Mouse (Mus musculus) c-Kit-negative CD71-positive TER-119-positive erythroid progenitor cells, embryonic 14.5 days (primary cell): ENCODE data around the gene Gfi1b.

Experiments used
- DNase-seq: peaks from one replicate; pipeline ENCODE4 v3.0.0-alpha.2; 2013; ENCODE audit warnings: low read depth, low spot score

The Gfi1b gene

DNA sequence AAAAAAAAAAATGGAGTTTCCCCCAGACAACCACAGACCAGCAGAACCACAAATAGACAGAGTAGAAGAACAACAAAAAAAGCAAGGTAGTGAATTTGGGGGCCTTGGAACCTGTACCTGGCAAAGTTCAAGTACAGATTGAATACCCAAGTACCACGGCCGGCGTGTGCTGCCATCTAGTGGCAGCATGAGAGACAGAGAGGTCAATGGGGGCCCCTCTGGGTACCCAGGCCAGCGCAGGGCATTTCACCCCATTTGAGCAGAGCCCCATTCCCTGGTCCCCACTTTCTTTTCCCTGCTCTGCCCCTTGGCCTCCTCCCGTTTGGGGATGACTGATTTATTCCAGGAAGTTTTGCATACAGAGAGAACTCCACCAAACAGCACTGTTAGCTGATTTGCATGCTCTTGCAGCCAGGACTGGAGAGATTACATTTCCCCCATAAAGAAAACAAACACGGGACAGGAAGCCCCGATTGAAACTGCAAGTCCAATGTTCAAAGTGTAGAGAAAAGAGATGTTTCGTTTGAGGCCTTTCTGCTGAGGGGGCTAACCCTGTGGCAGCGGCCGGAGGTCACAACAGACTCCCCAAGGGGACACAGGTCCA lies 841 bp upstream of the Gfi1b start:
- DNase-seq, result no peak

DNA sequence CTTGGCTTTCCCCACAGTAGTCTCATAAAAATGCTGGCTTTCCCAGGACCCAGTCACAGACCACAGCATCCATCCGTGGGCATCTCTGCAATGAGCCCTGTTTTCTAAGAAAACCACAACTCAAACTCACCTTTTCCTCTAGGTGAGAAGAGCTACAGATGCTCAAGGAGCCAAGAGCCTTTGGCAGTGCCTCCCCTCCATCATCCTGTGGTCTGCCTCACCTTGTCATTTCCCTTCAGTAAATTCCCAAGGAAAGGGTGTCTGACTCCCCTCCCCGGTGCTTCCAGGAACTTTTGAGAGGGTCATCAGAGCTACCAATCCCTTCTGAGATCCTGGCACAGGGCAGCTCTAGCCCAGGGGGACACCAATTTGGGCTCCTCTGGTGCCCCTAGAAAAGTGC lies 671 bp downstream of the Gfi1b start:
- no peak for DNase-seq

DNA sequence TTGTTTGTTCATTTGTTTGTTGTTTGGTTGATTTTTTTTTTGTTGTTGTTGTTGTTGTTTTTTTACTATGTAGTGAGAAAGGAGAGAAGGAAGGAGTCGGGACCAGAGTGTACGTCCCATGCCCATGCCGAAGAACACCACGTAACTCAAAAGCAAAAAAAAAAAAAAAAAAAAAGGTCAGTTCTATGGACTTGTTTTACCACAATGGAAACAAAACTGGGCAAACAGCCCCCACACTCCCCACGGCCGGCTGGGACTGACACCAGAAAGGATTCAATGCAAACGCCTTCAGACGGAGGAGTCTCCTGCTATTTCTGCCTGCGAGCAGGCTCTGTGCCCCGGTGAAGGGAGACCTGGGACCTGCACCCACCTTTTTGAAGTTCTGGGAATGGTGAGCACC lies 1.3 kb downstream of the Gfi1b start:
- no peak for DNase-seq

DNA sequence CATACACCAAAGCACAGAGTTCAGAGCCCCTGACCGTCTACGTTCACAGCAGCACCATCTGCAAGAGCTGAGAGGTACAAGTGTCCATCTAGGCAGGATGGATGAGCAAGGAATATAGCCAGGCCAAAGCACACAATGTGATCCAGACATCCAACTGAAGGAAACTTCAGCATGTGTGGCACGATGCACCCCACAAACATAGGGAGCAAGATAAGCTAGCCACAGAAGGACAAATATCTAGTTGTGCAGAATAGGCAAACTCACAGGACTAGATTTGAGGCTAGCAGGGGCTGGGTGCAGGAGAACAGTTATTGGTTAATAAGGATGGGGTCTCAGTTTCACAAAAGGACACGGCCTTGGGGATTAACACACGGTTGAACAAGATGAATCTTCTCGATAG lies 2.4 kb downstream of the Gfi1b start:
- DNase-seq, result no peak

DNA sequence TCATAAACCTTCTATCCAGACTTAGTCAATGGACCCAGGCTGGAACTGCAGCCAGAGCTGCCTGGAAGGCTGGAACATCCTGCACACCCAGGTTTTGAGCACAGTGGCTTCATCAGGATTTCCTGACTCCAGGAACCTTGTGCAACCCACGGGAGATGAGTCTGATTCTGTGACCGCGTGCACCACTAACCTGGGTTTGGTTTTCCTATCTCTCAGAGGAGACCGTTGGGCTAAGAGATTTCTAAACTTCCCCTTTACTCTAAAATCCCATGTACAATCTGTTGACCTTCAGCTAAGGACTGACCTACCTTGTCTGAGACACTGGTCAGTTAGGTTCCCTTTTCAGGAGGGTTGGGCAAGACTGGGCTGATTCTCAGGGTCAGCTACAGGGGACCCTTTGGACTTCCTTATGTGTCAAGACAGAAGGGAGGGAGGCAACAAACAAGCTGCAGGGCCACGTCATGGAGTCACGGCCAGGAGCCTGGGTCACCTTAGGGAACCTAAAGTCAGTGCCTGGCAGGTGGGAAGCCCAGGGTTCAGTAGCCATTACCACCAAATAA lies 2.9 kb downstream of the Gfi1b start:
- DNase-seq, result no peak

DNA sequence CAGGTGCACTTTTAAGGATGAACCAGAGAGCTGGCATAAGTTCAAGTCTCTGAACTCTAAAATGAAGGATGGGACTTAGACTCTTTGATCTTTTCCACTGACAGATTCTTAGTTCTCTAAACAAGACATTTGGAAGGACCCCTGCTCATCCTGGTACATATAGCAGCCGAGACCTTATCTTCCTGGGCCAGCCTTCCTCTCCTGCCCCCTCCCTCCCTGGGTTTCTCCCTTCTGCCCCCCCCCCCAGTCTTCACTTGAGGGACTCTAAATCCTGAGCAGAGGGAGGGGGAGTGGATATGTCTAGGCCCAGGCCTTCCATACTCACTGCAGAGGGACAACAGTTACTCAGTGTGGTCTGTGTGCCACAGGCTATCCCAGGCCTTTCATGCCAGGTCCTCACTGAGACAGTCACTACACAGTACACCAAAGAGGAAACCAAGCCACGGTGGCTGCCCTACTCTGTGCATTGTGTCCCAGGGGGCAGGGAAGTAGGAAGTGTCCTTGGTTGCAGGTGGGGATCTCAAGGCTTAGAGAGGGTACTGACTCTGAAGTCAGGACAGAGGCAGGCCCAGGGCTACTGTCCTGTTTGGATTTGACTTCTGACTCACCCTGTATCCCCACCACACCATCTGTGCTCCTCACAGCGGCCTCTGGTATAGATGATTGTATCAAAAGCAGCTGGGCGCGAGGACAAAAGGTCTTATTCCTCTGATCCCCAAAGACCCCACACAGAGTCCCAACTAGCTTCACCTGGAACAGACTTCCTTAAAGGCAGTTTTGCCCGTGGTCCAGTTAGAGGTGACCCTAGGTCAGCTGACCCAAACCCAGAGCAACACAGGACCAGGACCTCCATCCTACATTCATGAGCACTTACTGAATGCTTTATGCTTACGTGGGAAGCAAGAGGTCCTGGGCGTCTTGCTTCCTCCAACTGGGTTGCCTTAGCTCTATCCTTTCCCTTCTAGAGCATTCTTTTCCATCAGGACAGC lies 4.0 kb downstream of the Gfi1b start:
- DNase-seq, result no peak

DNA sequence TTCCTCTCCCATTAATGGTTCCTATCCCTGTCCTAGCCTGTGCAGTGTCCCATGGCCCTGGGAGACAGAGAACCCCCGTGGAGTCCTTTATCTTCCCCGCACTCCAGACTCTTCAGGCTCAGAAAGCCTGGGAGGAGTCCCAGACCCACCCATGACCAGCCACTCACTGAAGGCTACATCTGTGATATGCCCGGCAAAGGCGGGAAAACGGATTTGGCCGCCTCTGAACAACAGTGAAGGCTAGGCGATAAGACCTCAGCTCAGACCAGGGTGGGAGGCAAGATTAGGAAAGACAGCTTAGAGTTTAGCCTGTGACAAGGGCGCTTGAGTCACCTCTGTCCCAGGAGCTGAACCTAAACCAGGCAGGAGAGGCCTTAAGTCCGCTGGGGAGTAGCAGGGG lies 4.9 kb downstream of the Gfi1b start:
- DNase-seq, result peak; percentile 78

DNA sequence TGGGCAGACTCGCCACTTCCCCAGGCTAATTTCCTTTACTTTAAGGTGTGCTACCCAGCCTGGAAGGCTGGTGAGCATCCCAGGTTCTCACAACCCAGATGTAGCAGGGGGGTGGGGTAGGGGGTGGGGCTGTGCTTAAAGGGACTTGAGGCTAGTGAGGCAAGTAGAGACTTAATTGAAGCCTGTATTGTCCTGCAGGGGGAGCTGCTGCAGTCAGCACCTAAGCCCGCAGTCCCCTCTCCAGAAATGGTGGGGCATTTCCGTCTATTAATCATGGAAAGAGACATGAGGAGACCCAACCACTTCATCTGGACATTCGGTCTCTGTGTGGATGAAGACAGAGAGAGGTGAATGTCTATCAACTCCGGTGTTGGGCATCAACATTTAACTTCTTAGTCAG lies 5.4 kb downstream of the Gfi1b start:
- no peak for DNase-seq

DNA sequence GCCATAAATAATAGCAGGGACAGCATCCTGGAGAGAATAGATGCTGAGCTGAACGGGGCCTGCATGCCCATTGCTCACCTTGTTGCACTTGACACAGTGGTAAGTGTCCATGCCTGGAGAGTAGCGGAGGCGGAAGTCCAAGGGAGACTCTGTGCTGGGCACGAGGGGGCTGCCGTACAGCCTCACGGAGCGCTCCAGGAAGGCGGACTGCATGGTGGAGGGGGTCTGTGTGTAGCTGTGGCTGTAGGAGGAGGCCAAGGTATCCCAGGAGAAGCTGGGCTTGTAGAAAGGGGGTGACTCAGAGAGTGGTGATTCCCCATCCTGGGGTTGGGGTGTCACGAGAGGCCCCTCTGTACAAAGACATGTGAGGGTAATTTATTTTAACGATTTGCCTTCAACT lies 8.2 kb downstream of the Gfi1b start:
- no peak for DNase-seq

DNA sequence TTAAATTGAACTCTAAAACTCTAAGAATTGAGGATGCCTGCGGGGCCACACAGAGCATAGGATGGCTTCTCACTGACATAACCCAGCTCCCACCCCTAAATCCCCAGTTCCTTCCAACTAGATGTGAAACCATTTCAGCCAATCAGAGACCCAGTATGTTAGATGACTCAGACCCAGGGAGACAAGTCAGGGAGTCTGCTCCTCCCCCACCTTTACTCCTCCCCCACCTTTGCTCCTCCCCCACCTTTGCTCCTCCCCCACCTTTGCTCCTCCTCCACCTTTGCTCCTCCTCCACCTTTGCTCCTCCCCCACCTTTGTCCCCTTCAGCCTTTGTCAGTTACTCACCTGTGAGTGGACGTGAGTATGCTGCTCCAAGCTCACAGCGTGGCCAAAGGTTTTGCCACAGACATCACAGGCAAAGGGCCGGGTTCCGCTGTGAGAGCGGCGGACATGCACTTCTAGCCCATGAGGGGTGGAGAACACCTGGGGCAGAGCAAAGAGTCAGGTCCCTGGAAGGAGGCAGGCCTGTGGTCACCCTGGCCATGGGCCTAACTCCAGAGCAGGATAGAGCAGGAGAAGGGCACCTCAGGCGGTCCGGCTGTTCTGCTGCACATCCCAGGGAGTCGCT lies 9.2 kb downstream of the Gfi1b start:
- no peak for DNase-seq

DNA sequence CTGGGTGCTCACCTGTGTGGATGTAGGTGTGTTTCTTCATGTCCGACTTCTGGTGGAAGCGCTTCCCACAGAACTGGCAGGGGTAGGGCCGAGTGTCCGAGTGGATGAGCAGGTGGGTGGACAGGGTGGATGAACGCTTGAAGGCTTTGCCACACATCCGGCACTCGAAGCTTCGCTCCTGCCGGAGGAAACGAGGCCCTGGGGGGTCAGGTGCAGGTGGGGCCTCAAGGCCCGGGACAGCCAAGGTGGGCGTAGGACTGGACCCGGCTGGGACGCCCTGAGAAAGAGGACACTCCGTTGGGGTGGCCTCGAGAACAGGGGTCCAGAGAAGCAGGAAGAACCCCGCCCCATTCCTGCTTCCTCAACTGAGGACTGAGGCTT lies 10.4 kb downstream of the Gfi1b start:
- DNase-seq, result no peak

DNA sequence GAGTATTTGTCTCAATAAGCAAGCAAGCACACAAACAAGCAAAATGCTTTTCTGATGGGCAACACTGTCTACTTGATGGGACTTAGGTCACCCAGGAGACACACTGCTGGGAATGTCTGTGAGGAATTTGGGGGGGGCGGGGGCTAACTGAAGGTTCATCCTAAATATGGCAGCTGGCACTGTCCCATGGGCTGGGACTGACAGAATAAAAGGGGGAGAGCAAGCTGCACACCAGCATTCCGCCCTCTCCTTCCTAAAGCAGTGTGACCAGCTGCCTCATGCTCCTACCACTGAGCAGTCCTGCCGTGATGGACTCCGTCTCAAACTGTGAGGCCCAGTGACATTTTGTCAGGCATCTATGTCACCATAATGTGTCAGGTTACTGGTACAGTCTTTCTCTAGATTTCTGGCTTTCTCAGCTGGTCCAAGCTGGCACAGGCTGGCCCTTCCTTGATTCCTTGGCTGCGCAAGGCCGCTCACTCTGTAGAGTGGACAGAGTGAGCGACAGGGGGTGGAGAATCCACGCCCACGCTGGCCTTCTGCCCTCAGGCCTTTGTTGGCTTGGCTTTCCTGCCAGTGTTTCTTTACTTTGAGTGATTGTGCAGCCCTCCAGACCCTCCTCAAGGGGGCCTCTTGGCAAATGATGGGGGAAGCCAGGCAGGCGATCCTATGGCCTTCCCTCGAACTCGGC lies 10.9 kb downstream of the Gfi1b start:
- no peak for DNase-seq

DNA sequence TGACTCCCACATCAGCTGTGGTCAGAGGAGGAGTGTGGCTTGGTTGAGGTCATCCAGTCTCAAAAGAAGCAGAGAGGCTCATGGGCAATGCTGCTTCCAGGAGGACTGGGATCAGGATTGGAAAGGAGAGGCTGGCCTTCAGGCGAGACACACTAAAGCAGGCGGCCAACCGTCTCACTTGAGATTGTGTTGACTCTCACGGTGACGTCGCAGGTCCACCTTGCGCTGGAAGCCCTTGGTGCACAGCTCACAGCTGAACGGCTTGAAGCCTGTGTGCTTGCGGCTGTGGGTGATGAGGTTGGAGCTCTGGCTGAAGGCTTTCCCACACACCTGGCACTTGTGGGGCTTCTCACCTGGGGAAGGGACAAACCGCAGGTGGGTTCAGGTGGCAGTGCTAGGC lies 11.9 kb downstream of the Gfi1b start:
- no peak for DNase-seq

DNA sequence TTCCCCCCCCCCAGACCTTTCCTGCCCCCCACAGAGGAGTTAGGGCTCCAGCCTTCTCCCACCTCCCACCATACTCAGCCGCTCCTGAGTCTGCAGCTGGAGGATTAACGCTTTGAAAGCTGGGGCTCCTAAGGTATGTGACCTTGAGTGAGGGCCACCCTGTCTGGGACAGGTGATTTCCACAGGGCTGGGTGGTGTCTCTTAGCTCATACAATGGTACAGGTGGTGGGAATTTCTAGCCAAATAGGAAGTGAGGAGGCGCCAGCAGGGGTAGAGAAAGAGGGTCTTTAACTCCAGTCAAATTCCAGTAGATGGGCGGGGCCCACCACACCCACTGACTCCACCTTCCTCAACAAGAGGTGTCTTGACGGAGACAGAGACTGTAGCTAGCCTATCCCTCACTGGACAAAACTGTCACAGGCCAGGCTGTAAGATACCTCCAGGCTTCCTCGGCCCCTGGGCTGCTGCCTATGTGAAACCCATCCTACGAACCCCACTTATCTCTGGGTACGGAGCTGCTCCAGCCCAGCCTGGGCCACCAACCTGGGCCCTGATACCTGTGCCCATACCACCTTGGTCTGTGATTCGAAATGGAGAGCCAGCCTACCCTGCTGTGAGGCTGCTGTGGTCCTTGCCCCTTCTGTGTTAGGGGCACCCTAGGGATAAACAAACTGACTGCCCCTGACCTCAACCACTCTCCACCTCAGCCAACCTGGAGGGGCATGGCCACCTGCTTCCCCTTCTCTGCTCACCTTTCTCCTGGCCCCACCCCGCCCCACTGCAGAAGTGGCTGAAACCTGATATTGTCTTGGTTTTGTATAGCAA lies 14.2 kb downstream of the Gfi1b start:
- no peak for DNase-seq

DNA sequence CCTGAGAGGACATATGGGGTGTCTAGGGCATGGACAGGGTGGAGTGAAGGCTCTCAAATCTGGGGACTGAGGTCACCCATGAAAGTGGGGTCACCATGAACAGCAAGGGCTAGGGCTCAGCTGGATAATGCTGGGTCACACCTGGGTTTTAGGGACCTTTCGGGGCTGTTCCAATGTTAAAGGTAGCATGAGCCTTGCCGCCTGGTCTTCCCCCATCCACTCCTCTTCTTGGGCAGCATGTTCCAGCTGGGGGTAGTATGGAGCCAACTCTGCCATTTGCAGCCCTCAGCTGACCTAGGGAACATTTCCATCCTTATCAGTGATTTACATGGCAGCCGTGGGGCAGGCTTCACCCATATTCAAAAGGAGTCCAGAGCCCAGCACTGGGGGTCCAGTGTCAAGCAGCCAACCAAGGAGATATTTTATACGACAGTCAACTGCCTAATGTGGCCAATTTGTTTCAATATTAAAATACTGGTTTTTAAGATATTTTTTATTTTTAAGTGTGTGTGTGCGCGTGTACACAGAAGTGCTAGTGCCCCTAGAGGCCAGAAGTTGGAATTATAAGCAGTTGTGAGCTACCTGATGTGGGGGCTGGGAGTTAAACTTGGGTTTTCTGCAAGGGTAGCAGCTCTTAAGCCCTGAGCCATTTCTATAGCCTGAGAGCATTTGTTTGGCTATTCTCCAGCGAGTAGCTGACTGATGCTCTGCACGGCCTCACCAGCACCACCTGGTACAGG lies 15.0 kb downstream of the Gfi1b start:
- no peak for DNase-seq

DNA sequence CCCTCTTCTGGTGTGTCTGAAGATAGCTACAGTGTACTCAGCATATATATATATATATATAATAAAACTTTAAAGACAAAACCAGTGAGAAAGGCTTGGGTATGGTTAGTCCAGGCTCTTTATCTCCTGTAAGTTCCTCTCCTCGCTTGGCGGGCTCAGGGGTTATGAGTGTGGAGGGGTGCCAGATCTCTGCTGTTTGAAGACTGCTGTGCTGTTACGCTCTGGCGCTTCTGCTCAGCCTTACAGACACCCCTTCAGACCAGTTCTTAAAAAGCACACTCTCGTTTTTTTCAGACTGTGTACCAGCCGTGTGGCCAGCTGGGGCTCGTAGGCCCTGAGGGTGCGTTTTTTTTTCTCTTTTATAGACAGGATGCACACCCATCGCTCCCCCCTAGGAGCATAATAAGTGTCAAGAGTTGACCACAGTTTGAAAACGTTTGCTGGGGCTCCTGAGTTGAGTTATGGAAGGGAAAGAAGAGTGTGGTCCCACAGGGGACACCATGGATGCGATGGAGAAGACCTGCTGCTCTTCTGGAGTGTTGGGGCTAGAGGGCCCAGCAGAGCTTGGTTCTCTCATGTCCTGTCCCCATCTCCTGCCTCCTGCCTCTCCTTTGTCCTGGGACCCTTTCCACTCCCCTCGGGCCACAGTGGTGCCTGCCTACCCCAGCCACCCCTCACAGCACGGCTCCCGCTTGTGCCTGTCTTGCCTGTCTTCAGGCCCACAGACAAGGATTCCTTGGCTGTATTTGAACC lies 15.8 kb downstream of the Gfi1b start:
- no peak for DNase-seq

DNA sequence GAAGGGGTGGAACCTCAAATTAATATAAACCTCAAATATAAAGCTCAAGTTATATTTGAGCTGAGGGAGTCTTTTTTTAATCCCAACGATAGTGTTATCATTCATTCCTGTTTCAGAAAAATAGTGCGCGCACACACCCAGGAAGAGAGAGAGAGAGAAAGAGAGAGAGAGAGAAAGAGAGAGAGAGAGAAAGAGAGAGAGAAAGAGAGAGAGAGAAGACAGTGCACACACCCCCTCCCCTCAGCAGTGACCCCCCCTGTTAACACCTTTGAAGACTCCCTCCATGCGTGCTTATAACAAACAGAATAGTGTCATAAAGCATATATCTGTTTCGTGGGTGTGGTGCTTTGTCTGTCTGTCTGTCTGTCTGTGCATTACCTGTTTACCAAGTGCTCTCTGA lies 18.2 kb downstream of the Gfi1b start:
- no peak for DNase-seq

DNA sequence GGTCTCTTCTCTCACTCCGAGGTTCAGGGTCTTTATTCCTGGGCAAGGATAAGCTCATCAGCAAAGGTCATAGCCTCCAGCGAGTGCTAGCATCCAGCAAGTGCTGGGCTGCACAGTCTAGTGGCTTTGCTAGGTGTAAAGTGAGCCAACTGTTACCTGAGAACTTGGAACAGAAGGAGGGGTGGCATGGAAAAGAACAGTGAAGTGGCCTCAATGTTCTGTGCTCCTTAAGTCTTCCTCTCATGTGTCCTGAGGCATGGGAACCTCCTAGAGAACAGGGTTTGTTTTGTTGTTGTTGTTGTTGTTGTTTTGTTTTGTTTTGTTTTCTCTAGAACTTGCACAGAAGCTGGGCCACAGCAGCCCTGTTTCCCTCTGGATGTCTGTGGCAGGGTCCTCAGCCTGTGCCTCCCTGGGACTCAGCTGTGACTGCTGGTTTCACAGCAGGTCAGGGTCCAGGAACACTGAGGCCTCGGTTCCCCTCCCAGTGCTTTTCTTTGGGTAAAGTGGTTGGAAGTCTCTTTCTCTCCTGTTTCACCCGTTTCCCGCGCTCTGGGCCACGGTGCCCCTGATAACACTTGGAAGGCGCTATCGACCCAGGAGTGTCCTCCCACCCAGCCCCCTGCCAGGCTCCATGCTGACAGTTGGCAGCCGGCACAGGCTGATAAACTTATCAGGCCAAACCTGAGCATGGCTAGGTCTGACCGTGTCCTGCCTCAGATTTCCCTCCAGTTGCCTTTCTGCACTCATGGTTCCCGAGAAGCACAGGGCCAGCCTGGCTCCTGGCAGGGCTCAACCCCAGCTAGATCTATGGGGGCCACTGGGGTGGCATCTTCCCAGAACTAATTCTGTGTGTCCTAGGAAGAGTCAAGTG lies 19.8 kb downstream of the Gfi1b start:
- DNase-seq, result peak; percentile 86

DNA sequence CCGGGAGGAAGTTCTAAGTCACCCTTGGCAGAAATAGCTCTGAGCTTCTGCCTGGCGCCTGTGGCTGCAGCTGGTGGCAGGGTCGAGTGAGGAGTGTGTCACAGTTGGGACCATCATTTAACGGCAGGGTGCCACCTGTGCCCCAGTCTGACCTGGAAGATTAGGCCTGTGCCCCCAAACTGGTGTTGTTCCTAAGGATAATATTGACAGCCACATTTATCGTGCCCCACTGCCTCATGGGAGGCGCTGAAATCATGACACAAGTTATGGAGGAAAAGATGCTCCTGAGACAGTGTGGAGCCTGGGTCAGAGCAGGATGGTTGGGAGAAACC lies 22.2 kb downstream of the Gfi1b start:
- no peak for DNase-seq
